Mouse (Mus musculus): ENCODE measurements around the gene Eif3i. TPM values are rescaled to one million over a fixed set of nuclear protein-coding genes. Genes with fewer than 3 reads are reported as not detected.

Eif3i gene
- polyA plus RNA-seq, 1 experiment from 2014 or later = 307 TPM

- peaks cover 40% of the 10 kb centered on the region for H3K4me1 ChIP-seq (ENCODE audit: insufficient read depth, low read length)
- no peak overlapping the region for H3K9ac ChIP-seq (replicated peaks; ENCODE audit: low read length)
These were observed 20.2 kb upstream of the Eif3i start for GRCm38 (mm10) chr4:129620419-129621282.

GRCm38 (mm10) chr4:129618786-129619691 lies 18.6 kb upstream of the Eif3i start, which contains the start of gene Iqcc:
TSS of gene Iqcc (minus strand) at chr4:129619099.
- peak; percentile 91 for ATAC-seq (ENCODE audit: low FRiP score, low TSS enrichment)

More at GRCm38 (mm10) chr4:129620419-129621282, 20.2 kb upstream of the Eif3i start:
- Histone ChIP-seq H3K27ac (ENCODE audit: low read length) (peak overlapping the region; percentile 70), H3K4me2 (replicated peaks; ENCODE audit: low read depth, low read length) (peak overlapping the region; percentile 5; the same call in 1 of the 2 replicates), H3K27me3 (ENCODE audit: insufficient read depth, low read length) (no peaks in the 10 kb centered on the region), H3K4me3 (ENCODE audit: low read length) (no peak overlapping the region), H3K9me3 (ENCODE audit: low read length) (no peaks in the 10 kb centered on the region), H3K36me3 (ENCODE audit: insufficient read depth, low read length) (0 out of 2 replicates have a peak, but pooled peaks cover 9% of the 10 kb centered on the region)
- WGBS = 84% methylated on average over 11 of the region's 11 CpGs
- no peak for ATAC-seq (ENCODE audit: low FRiP score, low TSS enrichment)

GRCm38 (mm10) chr4:129618031-129618430 lies 17.6 kb upstream of the Eif3i start:
- H3K4me1 ChIP-seq (ENCODE audit: insufficient read depth, low read length) = peaks cover 24% of the 10 kb centered on the region
- no peaks in the 10 kb centered on the region for H3K27me3 ChIP-seq (ENCODE audit: insufficient read depth, low read length)
- no peak overlapping the region for H3K27ac ChIP-seq (ENCODE audit: low read length)
- 0 out of 2 replicates have a peak, but pooled peaks cover 10% of the 10 kb centered on the region for H3K36me3 ChIP-seq (ENCODE audit: insufficient read depth, low read length)
- no peak for ATAC-seq (ENCODE audit: low FRiP score, low TSS enrichment)
- H3K9me3 ChIP-seq (ENCODE audit: low read length) = no peaks in the 10 kb centered on the region
- H3K4me3 ChIP-seq (ENCODE audit: low read length) = peak overlapping the region; percentile 63
- peak overlapping the region; percentile 89 for H3K9ac ChIP-seq (replicated peaks; ENCODE audit: low read length)
- peak overlapping the region; percentile 93 for H3K4me2 ChIP-seq (replicated peaks; ENCODE audit: low read depth, low read length)
- WGBS = 91% methylated on average over 5 of the region's 5 CpGs

More at GRCm38 (mm10) chr4:129618786-129619691, 18.6 kb upstream of the Eif3i start, which contains the start of gene Iqcc:
- no peaks in the 10 kb centered on the region for H3K9me3 ChIP-seq (ENCODE audit: low read length)
- peak within 1 kb of the TSS; percentile 89 for H3K9ac ChIP-seq (replicated peaks; ENCODE audit: low read length)
- H3K27ac ChIP-seq (ENCODE audit: low read length) = peak within 1 kb of the TSS; percentile 90
- H3K4me2 ChIP-seq (replicated peaks; ENCODE audit: low read depth, low read length) = peak within 1 kb of the TSS; percentile 93
- 5% methylated on average over 43 of the region's 44 CpGs for WGBS
- peak within 1 kb of the TSS; percentile 63 for H3K4me3 ChIP-seq (ENCODE audit: low read length)
- peaks cover 27% of the 10 kb centered on the region for H3K4me1 ChIP-seq (ENCODE audit: insufficient read depth, low read length)
- H3K27me3 ChIP-seq (ENCODE audit: insufficient read depth, low read length) = no peaks in the 10 kb centered on the region
- 0 out of 2 replicates have a peak, but pooled peaks cover 10% of the 10 kb centered on the region for H3K36me3 ChIP-seq (ENCODE audit: insufficient read depth, low read length)

- Histone ChIP-seq H3K4me3 (ENCODE audit: low read length) (no peak overlapping the region), H3K27me3 (ENCODE audit: insufficient read depth, low read length) (no peaks in the 10 kb centered on the region), H3K9ac (replicated peaks; ENCODE audit: low read length) (no peak overlapping the region), H3K9me3 (ENCODE audit: low read length) (no peaks in the 10 kb centered on the region), H3K4me1 (ENCODE audit: insufficient read depth, low read length) (peaks cover 15% of the 10 kb centered on the region), H3K36me3 (ENCODE audit: insufficient read depth, low read length) (0 out of 2 replicates have a peak, but pooled peaks cover 10% of the 10 kb centered on the region), H3K27ac (ENCODE audit: low read length) (no peak overlapping the region), H3K4me2 (replicated peaks; ENCODE audit: low read depth, low read length) (no peak overlapping the region)
- no peak for ATAC-seq (ENCODE audit: low FRiP score, low TSS enrichment)
- WGBS = 75% methylated on average over 7 of the region's 7 CpGs
These were observed 16.7 kb upstream of the Eif3i start for GRCm38 (mm10) chr4:129617121-129617641.

GRCm38 (mm10) chr4:129616631-129617030 lies 16.2 kb upstream of the Eif3i start:
- Histone ChIP-seq H3K27ac (ENCODE audit: low read length) (no peak overlapping the region), H3K9ac (replicated peaks; ENCODE audit: low read length) (no peak overlapping the region), H3K27me3 (ENCODE audit: insufficient read depth, low read length) (no peaks in the 10 kb centered on the region), H3K9me3 (ENCODE audit: low read length) (no peaks in the 10 kb centered on the region), H3K4me3 (ENCODE audit: low read length) (no peak overlapping the region), H3K4me2 (replicated peaks; ENCODE audit: low read depth, low read length) (no peak overlapping the region), H3K4me1 (ENCODE audit: insufficient read depth, low read length) (peaks cover 10% of the 10 kb centered on the region; the same call in 1 of the 2 replicates), H3K36me3 (ENCODE audit: insufficient read depth, low read length) (0 out of 2 replicates have a peak, but pooled peaks cover 10% of the 10 kb centered on the region)
- WGBS = 90% methylated on average over 3 of the region's 3 CpGs
- no peak for ATAC-seq (ENCODE audit: low FRiP score, low TSS enrichment)

GRCm38 (mm10) chr4:129615801-129616290 lies 15.4 kb upstream of the Eif3i start:
- 91% methylated on average over 9 of the region's 9 CpGs for WGBS
- peaks cover 10% of the 10 kb centered on the region; the same call in 1 of the 2 replicates for H3K4me1 ChIP-seq (ENCODE audit: insufficient read depth, low read length)
- no peaks in the 10 kb centered on the region for H3K27me3 ChIP-seq (ENCODE audit: insufficient read depth, low read length)
- no peak overlapping the region for H3K9ac ChIP-seq (replicated peaks; ENCODE audit: low read length)
- no peak overlapping the region for H3K27ac ChIP-seq (ENCODE audit: low read length)
- H3K4me2 ChIP-seq (replicated peaks; ENCODE audit: low read depth, low read length) = no peak overlapping the region
- ATAC-seq (ENCODE audit: low FRiP score, low TSS enrichment) = no peak
- H3K36me3 ChIP-seq (ENCODE audit: insufficient read depth, low read length) = 0 out of 2 replicates have a peak, but pooled peaks cover 7% of the 10 kb centered on the region
- no peak overlapping the region for H3K4me3 ChIP-seq (ENCODE audit: low read length)
- no peaks in the 10 kb centered on the region for H3K9me3 ChIP-seq (ENCODE audit: low read length)

- Histone ChIP-seq H3K27ac (ENCODE audit: low read length) (no peak within 1 kb of the TSS), H3K4me2 (replicated peaks; ENCODE audit: low read depth, low read length) (no peak within 1 kb of the TSS), H3K36me3 (ENCODE audit: insufficient read depth, low read length) (0 out of 2 replicates have a peak, but pooled peaks cover 11% of the 10 kb centered on the region), H3K4me1 (ENCODE audit: insufficient read depth, low read length) (peaks cover 8% of the 10 kb centered on the region; the same call in 1 of the 2 replicates), H3K4me3 (ENCODE audit: low read length) (no peak within 1 kb of the TSS), H3K27me3 (ENCODE audit: insufficient read depth, low read length) (no peaks in the 10 kb centered on the region), H3K9me3 (ENCODE audit: low read length) (no peaks in the 10 kb centered on the region), H3K9ac (replicated peaks; ENCODE audit: low read length) (no peak within 1 kb of the TSS)
- 81% methylated on average over 6 of the region's 6 CpGs for WGBS
- no peak for ATAC-seq (ENCODE audit: low FRiP score, low TSS enrichment)
These were observed 13.6 kb upstream of the Eif3i start, which contains the start of gene Dcdc2b for GRCm38 (mm10) chr4:129614093-129614492. TSS of gene Dcdc2b (minus strand) at chr4:129614257.

- ATAC-seq (ENCODE audit: low FRiP score, low TSS enrichment) = no peak
- H3K27me3 ChIP-seq (ENCODE audit: insufficient read depth, low read length) = no peaks in the 10 kb centered on the region
- H3K9me3 ChIP-seq (ENCODE audit: low read length) = no peaks in the 10 kb centered on the region
- no peaks in the 10 kb centered on the region for H3K4me1 ChIP-seq (ENCODE audit: insufficient read depth, low read length)
- H3K27ac ChIP-seq (ENCODE audit: low read length) = no peak overlapping the region
- 62% methylated on average over 4 of the region's 4 CpGs for WGBS
- no peak overlapping the region for H3K9ac ChIP-seq (replicated peaks; ENCODE audit: low read length)
- H3K36me3 ChIP-seq (ENCODE audit: insufficient read depth, low read length) = peaks cover 28% of the 10 kb centered on the region
- H3K4me3 ChIP-seq (ENCODE audit: low read length) = no peak overlapping the region
- no peak overlapping the region for H3K4me2 ChIP-seq (replicated peaks; ENCODE audit: low read depth, low read length)
These were observed 10.0 kb upstream of the Eif3i start for GRCm38 (mm10) chr4:129610472-129610871.

- Histone ChIP-seq H3K36me3 (ENCODE audit: insufficient read depth, low read length) (peaks cover 28% of the 10 kb centered on the region), H3K9me3 (ENCODE audit: low read length) (no peaks in the 10 kb centered on the region), H3K9ac (replicated peaks; ENCODE audit: low read length) (no peak overlapping the region), H3K4me3 (ENCODE audit: low read length) (no peak overlapping the region), H3K27me3 (ENCODE audit: insufficient read depth, low read length) (no peaks in the 10 kb centered on the region), H3K4me1 (ENCODE audit: insufficient read depth, low read length) (no peaks in the 10 kb centered on the region), H3K27ac (ENCODE audit: low read length) (no peak overlapping the region), H3K4me2 (replicated peaks; ENCODE audit: low read depth, low read length) (no peak overlapping the region)
- ATAC-seq (ENCODE audit: low FRiP score, low TSS enrichment) = no peak
- 73% methylated on average over 4 of the region's 4 CpGs for WGBS
These were observed 9.6 kb upstream of the Eif3i start for GRCm38 (mm10) chr4:129610026-129610425.

Data from kidney, embryonic 16.5 days (tissue).